Mouse (Mus musculus) urinary bladder, adult 2 months (tissue): ENCODE data around the gene Lsm14a. TPM values are rescaled to one million over a fixed set of nuclear protein-coding genes. Genes with fewer than 3 reads are reported as not detected.
A peak's percentile ranks its signal among the peaks of the same experiment; 100 is the strongest.
"Not testable (repeated sequence)": the region's sequence is repeated elsewhere in the genome, so short reads cannot be mapped to it uniquely, and the experiment has no call there.

ENCODE experiments used
- DNase-seq: peaks from one replicate; pipeline ENCODE4 v3.0.0; 2022; ENCODE audit warnings: low spot score
- polyA plus RNA-seq: library from polyadenylated mRNA; depleted of rRNA; stranded (reverse); fragments of >200 nt; gene quantifications from 2 replicates; pipeline ENCODE4 v1.2.3, GENCODE M21; 2012

Lsm14a gene
- polyA plus RNA-seq, 1 experiment, result 61.6 TPM

- no peak for DNase-seq
These were observed 19.2 kb downstream of the Lsm14a start for GRCm38 (mm10) chr7:34373906-34374305.

- no peak for DNase-seq
These were observed 37.5 kb downstream of the Lsm14a start for GRCm38 (mm10) chr7:34355629-34356028.

- no peak for DNase-seq
These were observed 41.1 kb downstream of the Lsm14a start for GRCm38 (mm10) chr7:34351997-34352396.

GRCm38 (mm10) chr7:34350166-34350565 lies 42.9 kb downstream of the Lsm14a start:
- DNase-seq, result no peak

- no peak for DNase-seq
These were observed 45.1 kb downstream of the Lsm14a start for GRCm38 (mm10) chr7:34348011-34348410.

- no peak for DNase-seq
These were observed 46.1 kb downstream of the Lsm14a start for GRCm38 (mm10) chr7:34347041-34347440.

GRCm38 (mm10) chr7:34346505-34346904 lies 46.6 kb downstream of the Lsm14a start:
- DNase-seq, result no peak

GRCm38 (mm10) chr7:34342040-34342793 lies 50.9 kb downstream of the Lsm14a start:
- no peak for DNase-seq

- DNase-seq, result no peak
These were observed 52.3 kb downstream of the Lsm14a start for GRCm38 (mm10) chr7:34340841-34341240.

- no peak for DNase-seq
These were observed 54.0 kb downstream of the Lsm14a start for GRCm38 (mm10) chr7:34339164-34339489.

- no peak for DNase-seq
These were observed 54.5 kb downstream of the Lsm14a start for GRCm38 (mm10) chr7:34338445-34339163.

- DNase-seq, result no peak
These were observed 55.8 kb downstream of the Lsm14a start for GRCm38 (mm10) chr7:34337268-34337667.

GRCm38 (mm10) chr7:34336545-34336944 lies 56.6 kb downstream of the Lsm14a start:
- DNase-seq, result not testable (repeated sequence)

GRCm38 (mm10) chr7:34327493-34327892 lies 65.6 kb downstream of the Lsm14a start:
- DNase-seq, result no peak

- DNase-seq, result no peak
These were observed 68.3 kb downstream of the Lsm14a start for GRCm38 (mm10) chr7:34324857-34325256.

- no peak for DNase-seq
These were observed 69.1 kb downstream of the Lsm14a start for GRCm38 (mm10) chr7:34324005-34324404.

- no peak for DNase-seq
These were observed 69.8 kb downstream of the Lsm14a start for GRCm38 (mm10) chr7:34323351-34323750.

- DNase-seq, result no peak
These were observed 71.2 kb downstream of the Lsm14a start for GRCm38 (mm10) chr7:34321958-34322357.

- DNase-seq, result no peak
These were observed 72.0 kb downstream of the Lsm14a start for GRCm38 (mm10) chr7:34321119-34321518.

- no peak for DNase-seq
These were observed 73.2 kb downstream of the Lsm14a start for GRCm38 (mm10) chr7:34319957-34320356.

- no peak for DNase-seq
These were observed 74.0 kb downstream of the Lsm14a start for GRCm38 (mm10) chr7:34319123-34319522.

- DNase-seq, result no peak
These were observed 75.1 kb downstream of the Lsm14a start for GRCm38 (mm10) chr7:34317901-34318476.

GRCm38 (mm10) chr7:34313443-34313875 lies 79.7 kb downstream of the Lsm14a start, which contains the start of gene 4931406P16Rik:
TSS of gene 4931406P16Rik (minus strand) at chr7:34313551.
- peak; percentile 86 for DNase-seq
